Mouse (Mus musculus): ENCODE measurements around the gene Plcb3. TPM values are rescaled to one million over a fixed set of nuclear protein-coding genes. Genes with fewer than 3 reads are reported as not detected.

The Plcb3 gene
- polyA plus RNA-seq, 1 experiment from 2014 or later, result 25.2 TPM

DNA sequence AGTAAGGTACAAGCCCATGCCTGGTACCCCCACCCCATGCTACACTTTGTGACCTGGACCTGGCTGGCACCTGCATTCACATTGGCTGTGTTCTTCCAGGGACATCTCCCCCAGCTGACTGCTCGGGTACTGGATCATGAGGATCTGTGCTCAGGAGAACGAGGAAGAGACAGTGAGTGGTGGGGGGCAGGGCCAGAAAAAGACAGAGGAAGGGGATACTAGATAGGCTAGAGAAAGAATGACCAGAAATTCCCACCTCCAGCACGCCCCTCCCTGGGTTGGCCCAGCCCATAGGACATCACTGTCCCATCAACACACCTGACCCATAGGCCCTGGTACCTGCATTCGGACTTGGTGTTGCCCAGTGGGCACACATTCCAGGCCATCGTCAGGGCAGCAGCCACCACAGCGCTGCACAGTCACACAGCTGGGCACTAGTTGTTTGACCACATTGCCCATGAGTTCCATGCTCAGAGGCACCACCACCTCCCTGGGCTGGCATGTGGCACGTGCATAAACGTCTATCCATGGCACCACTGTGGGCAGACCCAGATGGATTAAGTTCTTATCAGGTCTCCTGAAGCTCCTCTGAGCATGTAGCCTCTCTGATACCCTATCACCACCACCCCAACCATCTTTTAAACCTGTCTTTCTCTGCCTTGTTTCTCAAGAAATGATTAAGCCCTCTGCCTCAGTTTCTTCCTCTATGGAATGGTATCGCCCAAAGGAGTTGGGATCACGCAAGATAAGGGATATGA is 9.9 kb upstream of the Plcb3 start:
- DNase-seq (ENCODE audit: extremely low spot score, low spot score), result no peak
- peak overlapping the region; percentile 95 for H3K4me3 ChIP-seq
- peaks cover 43% of the 10 kb centered on the region for H3K36me3 ChIP-seq (replicated peaks)
- H3K4me1 ChIP-seq, result peaks cover 57% of the 10 kb centered on the region
- H3K9me3 ChIP-seq, result no peaks in the 10 kb centered on the region
- no peak overlapping the region for H3K27ac ChIP-seq
- 0 out of 2 replicates have a peak, but pooled peaks cover 3% of the 10 kb centered on the region for H3K27me3 ChIP-seq (ENCODE audit: poor library complexity, severe bottlenecking)
- 84% methylated on average over 10 of the region's 10 CpGs for WGBS

DNA sequence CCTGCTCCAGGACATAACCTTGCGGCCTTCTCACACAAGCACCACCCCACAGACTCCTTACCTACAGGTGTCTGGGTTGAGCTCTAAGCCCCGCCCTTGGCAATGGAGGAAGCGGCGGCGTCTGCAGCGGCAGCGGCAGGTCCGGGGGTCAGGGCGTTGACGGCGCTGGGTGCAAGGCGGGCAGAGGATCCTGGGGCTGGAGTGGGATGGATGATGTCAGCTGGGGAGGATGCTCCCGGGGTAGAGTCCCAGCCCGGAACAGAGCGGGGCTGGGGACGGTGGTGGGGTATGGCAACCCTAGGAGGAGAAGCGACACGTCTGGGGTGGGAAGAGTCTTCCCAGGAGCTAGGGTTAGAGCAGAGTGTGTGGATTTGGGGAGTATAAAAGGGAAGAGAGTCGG is 9.0 kb upstream of the Plcb3 start:
- Histone ChIP-seq H3K27ac (0 out of 2 replicates have a peak overlapping the region, but pooled peaks have one; percentile 37), H3K36me3 (replicated peaks) (peaks cover 43% of the 10 kb centered on the region), H3K9me3 (no peaks in the 10 kb centered on the region), H3K4me3 (peak overlapping the region; percentile 95; the same call in 1 of the 2 replicates), H3K27me3 (ENCODE audit: poor library complexity, severe bottlenecking) (0 out of 2 replicates have a peak, but pooled peaks cover 3% of the 10 kb centered on the region), H3K4me1 (peaks cover 64% of the 10 kb centered on the region)
- WGBS, result 86% methylated on average over 19 of the region's 19 CpGs
- no peak for DNase-seq (ENCODE audit: extremely low spot score, low spot score)

DNA sequence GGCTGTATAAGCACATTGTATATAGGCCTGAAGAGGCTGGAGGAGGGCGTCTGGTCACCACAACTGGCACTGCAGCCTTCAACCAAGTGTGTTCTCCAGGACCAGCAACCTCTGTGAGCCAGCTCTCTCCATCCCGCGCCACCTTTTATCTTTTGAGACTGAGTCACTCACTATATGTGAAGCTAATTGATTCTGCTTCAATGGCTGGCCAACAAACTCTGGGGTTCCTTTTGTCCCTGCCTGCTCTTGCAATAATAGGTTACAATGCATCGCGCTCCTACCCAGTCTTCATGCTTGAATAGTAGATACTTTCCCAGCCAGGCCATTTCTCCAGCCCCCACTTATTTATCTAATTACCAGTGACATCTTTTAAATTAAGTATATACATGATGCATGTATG is 7.4 kb upstream of the Plcb3 start:
- H3K27ac ChIP-seq, result 0 out of 2 replicates have a peak overlapping the region, but pooled peaks have one; percentile 8
- no peak for DNase-seq (ENCODE audit: extremely low spot score, low spot score)
- no peaks in the 10 kb centered on the region for H3K9me3 ChIP-seq
- WGBS, result 52% methylated on average over 5 of the region's 5 CpGs
- H3K27me3 ChIP-seq (ENCODE audit: poor library complexity, severe bottlenecking), result 0 out of 2 replicates have a peak, but pooled peaks cover 3% of the 10 kb centered on the region
- H3K4me1 ChIP-seq, result peaks cover 78% of the 10 kb centered on the region
- H3K4me3 ChIP-seq, result peak overlapping the region; percentile 18; the same call in 1 of the 2 replicates
- peaks cover 43% of the 10 kb centered on the region for H3K36me3 ChIP-seq (replicated peaks)

DNA sequence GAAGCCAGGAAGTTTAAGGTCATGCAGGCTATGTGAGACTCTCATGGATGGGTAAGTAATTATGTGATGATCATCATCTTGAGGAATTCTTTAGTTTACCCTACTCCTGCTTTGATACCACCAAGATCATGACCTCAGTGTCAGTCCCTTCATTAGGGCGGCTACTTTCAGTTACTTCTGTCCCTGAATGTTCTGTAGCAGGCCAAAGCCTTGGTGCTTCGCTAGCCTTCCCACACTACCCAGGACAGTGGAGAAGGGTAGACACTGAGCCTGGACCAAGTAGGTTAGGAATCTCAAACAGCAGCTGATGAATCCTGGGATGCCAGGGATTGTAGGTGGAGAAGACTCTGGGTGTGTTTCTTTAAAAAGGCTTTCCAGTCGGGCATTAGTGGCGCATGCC is 5.2 kb upstream of the Plcb3 start:
- 92% methylated on average over 4 of the region's 4 CpGs for WGBS
- H3K27me3 ChIP-seq (ENCODE audit: poor library complexity, severe bottlenecking), result 0 out of 2 replicates have a peak, but pooled peaks cover 3% of the 10 kb centered on the region
- no peak overlapping the region for H3K27ac ChIP-seq
- H3K4me3 ChIP-seq, result peak overlapping the region; percentile 86
- H3K4me1 ChIP-seq, result peaks cover 79% of the 10 kb centered on the region
- DNase-seq (ENCODE audit: extremely low spot score, low spot score), result no peak
- H3K36me3 ChIP-seq (replicated peaks), result peaks cover 64% of the 10 kb centered on the region
- H3K9me3 ChIP-seq, result no peaks in the 10 kb centered on the region

GRCm38 (mm10) chr19:6980381-6981093 is 4.3 kb upstream of the Plcb3 start, which contains the start of gene Fkbp2:
Fkbp2 (minus strand) TSS chr19:6980501.
- DNase-seq (ENCODE audit: extremely low spot score, low spot score), result peak; percentile 99
- H3K36me3 ChIP-seq (replicated peaks), result peaks cover 66% of the 10 kb centered on the region
- H3K4me3 ChIP-seq, result peak within 1 kb of the TSS; percentile 86
- 0 out of 2 replicates have a peak, but pooled peaks cover 3% of the 10 kb centered on the region for H3K27me3 ChIP-seq (ENCODE audit: poor library complexity, severe bottlenecking)
- H3K4me1 ChIP-seq, result peaks cover 77% of the 10 kb centered on the region
- H3K27ac ChIP-seq, result peak within 1 kb of the TSS; percentile 99
- 2% methylated on average over 38 of the region's 38 CpGs for WGBS
- H3K9me3 ChIP-seq, result no peaks in the 10 kb centered on the region

DNA sequence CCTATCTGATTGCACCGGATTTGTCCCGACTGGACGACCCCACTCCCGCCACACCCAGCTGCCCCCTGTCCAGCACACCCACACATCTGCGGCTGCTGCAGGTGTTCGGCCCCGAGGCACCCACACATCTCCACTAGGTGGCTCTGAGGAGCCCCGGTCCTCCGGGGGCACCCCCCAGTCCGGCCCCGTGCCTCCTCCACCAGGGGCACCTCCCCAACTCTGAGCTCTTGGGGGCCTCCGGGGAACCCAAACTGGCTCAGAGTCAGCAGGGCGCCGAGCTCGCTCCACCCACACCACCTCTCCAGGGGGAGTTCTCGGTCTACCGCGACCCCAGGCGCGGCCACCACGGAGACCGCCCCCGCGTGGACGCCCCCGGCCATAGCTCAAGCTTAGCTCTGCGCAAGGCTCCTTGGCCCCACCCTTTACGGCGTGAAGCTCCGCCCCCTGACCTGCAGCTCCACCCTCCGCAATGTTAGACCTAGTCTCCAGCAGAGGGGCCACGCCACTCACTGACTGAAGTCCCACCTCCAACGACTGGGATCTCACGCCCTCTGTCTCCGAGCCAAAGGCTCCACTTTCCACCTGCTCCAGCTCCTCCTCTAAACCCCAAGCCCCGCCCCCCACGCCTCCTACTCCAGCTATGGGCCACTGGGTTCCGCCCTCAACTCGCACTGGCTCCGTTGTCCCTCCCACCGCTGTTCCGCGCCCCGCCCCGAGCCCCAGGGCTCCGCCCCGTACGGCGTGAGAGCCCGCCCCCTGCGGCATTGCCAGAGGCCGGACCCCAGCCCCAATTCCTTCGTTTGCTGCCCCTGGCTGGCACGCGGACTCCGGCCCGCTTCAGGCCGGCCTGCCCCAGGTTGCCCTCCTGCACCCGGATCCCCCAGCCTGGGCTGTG is 3.5 kb upstream of the Plcb3 start:
- peak; percentile 100 for DNase-seq (ENCODE audit: extremely low spot score, low spot score)
- peaks cover 72% of the 10 kb centered on the region for H3K4me1 ChIP-seq
- under 1% methylated on average over 59 of the region's 59 CpGs for WGBS
- H3K36me3 ChIP-seq (replicated peaks), result peaks cover 58% of the 10 kb centered on the region
- H3K27me3 ChIP-seq (ENCODE audit: poor library complexity, severe bottlenecking), result no peaks in the 10 kb centered on the region
- H3K27ac ChIP-seq, result peak overlapping the region; percentile 99
- peak overlapping the region; percentile 86 for H3K4me3 ChIP-seq
- H3K9me3 ChIP-seq, result no peaks in the 10 kb centered on the region

GRCm38 (mm10) chr19:6979001-6979479 is 2.8 kb upstream of the Plcb3 start:
- DNase-seq (ENCODE audit: extremely low spot score, low spot score), result no peak
- WGBS, result 15% methylated on average over 11 of the region's 11 CpGs
- H3K27me3 ChIP-seq (ENCODE audit: poor library complexity, severe bottlenecking), result no peaks in the 10 kb centered on the region
- H3K4me1 ChIP-seq, result peaks cover 73% of the 10 kb centered on the region
- H3K27ac ChIP-seq, result peak overlapping the region; percentile 99
- peaks cover 53% of the 10 kb centered on the region for H3K36me3 ChIP-seq (replicated peaks)
- peak overlapping the region; percentile 86 for H3K4me3 ChIP-seq
- no peaks in the 10 kb centered on the region for H3K9me3 ChIP-seq

DNA sequence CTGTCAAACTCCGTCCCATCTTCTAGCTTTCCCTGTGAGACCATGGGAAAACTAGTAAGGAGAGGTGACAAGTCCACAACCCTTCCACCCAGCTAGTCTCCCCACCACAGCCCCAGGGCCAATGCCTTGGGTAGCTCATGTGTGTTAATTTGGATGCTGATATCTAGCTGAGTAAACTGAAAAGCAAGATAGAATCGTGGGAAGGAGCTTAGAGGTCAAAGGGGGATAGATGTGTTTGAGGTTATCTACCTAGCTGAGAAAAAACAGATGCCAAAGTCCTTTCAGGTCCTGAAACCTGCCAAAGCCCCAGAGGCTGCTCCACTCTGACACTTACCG is 2.3 kb upstream of the Plcb3 start:
- peaks cover 73% of the 10 kb centered on the region for H3K4me1 ChIP-seq
- no peak for DNase-seq (ENCODE audit: extremely low spot score, low spot score)
- H3K27me3 ChIP-seq (ENCODE audit: poor library complexity, severe bottlenecking), result no peaks in the 10 kb centered on the region
- H3K36me3 ChIP-seq (replicated peaks), result peaks cover 49% of the 10 kb centered on the region
- no peaks in the 10 kb centered on the region for H3K9me3 ChIP-seq
- WGBS, result 73% methylated on average over 3 of the region's 3 CpGs
- peak overlapping the region; percentile 86 for H3K4me3 ChIP-seq
- peak overlapping the region; percentile 99 for H3K27ac ChIP-seq

- Histone ChIP-seq H3K4me3 (peak overlapping the region; percentile 86), H3K27me3 (ENCODE audit: poor library complexity, severe bottlenecking) (no peaks in the 10 kb centered on the region), H3K27ac (peak overlapping the region; percentile 99; the same call in 1 of the 2 replicates), H3K4me1 (peaks cover 73% of the 10 kb centered on the region), H3K9me3 (no peaks in the 10 kb centered on the region), H3K36me3 (replicated peaks) (peaks cover 44% of the 10 kb centered on the region)
- WGBS, result 89% methylated on average over 13 of the region's 13 CpGs
- DNase-seq (ENCODE audit: extremely low spot score, low spot score), result peak; percentile 21
Observed at GRCm38 (mm10) chr19:6977759-6978638, 1.7 kb upstream of the Plcb3 start.

DNA sequence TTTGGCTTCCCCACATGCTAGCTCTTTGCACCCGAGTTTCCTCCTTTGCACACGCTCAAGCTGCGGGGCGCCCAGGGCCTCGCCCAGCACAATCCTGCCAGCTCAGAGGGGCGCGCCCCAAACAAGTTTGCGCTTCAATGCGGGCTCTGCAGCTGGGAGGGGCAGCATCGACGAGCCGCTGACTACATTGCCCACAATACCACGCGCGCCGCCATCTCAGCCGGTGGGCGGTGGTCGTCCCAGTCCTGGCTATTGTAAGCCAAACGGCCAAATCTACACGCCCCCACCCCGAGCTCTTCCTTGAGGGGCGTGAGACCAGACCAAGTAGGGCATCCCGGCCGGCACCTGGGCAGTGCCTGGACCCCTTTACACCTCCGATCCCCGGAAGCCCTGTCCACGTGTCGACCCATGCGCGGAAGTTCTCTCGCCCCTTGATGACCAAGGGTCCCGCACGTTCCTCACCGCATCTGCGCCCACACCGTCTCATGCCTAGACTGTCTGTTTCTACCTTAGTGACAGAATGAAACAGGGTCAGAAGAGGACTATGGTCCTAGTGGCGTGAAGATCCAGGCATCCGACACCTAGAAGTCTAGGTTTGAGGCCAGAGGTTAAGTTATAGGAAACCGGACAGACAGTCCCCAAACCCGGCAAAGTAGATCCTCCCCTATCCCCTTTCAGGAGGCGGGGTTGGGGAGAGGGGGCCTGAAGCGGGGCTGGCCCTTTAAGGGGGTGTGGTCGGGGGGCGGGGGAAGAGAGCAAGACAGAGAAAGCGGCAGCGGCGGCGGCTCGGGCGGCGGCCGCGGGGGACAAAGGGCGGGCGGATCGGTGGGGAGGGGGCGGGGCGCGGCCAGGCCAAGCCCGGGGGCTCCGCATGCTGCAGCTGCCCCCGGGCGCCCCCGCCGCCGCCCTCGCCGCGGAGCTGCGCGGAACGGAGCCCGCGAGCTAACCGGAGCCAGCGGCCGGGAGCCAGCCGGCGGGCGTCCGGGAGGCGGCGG is 1.8 kb downstream of the Plcb3 start, which contains the start of gene Ppp1r14b:
Gene Ppp1r14b, plus strand, starts transcription at position 758 of the 995 bp plus-strand sequence.
- DNase-seq (ENCODE audit: extremely low spot score, low spot score), result peak; percentile 89
- under 1% methylated on average over 81 of the region's 84 CpGs for WGBS
- H3K4me1 ChIP-seq, result peaks cover 81% of the 10 kb centered on the region

More for the DNA sequence above, 1.8 kb downstream of the Plcb3 start, which contains the start of gene Ppp1r14b:
- Histone ChIP-seq H3K27ac (peak within 1 kb of the TSS; percentile 95), H3K27me3 (ENCODE audit: poor library complexity, severe bottlenecking) (peaks cover 33% of the 10 kb centered on the region), H3K36me3 (replicated peaks) (peaks cover 30% of the 10 kb centered on the region), H3K9me3 (no peaks in the 10 kb centered on the region), H3K4me3 (peak within 1 kb of the TSS; percentile 86)

Data from forebrain, embryonic 10.5 days (tissue).